Mouse (Mus musculus) ES-E14 (cell line): ENCODE measurements around the gene Iqgap2.

Experiments
- CHD2 ChIP-seq: IDR thresholded peaks from 2 replicates; pipeline ENCODE4 v1.6.1; 2014; ENCODE audit warnings: mild to moderate bottlenecking, low read depth, low read length, inconsistent platforms
- ZC3H11A ChIP-seq: IDR thresholded peaks from 2 replicates; pipeline ENCODE4 v1.6.1; 2012; ENCODE audit warnings: low read depth, mild to moderate bottlenecking, inconsistent platforms, low read length, borderline replicate concordance

GRCm38 (mm10) chr13:95779261-95779660 lies 112.5 kb downstream of the Iqgap2 start:
- TF ChIP-seq CHD2 (no peak), ZC3H11A (no peak)
